Mouse (Mus musculus): Measurements from ENCODE around the gene Evi5.
A peak's percentile ranks its signal among the peaks of the same experiment; 100 is the strongest.

Gene Evi5

DNA sequence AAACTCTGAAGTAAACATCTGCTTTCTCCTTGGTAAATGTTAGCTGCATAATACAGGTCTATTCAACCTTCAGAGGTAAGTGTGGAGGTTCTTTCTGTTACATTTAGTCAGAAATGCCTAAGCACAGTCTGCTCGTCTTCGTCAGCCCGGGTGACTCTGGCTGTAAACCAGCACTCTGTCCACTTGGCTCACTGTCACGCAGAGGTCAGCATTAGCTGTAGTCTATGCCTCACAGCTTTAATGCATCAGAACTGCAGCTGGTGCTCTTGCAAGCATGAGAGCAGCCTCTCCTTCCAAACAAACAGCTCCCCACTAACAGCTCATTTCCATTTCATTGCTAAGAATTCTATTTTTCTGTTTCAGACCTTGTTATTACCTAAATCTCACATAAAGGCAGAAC, 67.4 kb downstream of the Evi5 start:
- no peak for DNase-seq (ENCODE audit: low spot score)

DNA sequence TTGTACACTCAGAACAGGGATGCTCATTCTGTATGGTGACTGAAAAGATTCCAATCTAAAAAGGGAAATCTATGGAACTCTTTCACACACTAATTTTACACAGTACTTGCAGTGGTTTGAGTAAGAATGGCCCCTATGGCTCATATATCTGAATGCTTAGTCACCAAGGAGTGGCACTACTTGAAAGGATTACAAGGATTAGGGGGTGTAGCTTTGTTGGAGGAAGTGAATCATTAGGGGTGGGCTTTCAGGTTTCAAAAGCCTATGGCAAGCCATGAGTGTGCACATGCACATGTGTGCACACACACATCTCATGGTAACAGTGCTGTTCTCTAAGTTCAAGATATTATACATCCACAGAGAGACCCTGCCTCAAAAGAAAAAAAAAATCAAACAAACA, 72.3 kb downstream of the Evi5 start:
- DNase-seq (ENCODE audit: low spot score): no peak

DNA sequence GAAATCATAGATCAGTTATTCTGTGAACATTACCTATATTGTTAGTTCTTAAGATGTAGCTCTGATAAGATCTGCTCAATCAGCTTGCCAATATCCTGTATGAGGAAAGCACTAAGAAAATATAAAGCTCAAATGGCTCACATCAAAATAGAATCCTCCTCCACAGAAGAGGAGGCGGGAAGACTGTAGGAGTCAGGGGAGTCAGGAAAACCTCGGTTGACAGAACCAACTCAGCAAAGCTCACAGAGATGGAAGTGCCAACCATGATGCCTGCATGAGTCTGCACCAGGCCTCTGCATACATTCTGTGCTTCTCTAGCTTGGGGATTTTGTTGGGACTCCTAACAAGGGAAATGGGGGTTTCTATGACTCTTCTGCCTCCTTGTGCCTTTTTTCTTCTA, 73.7 kb downstream of the Evi5 start:
- no peak for DNase-seq (ENCODE audit: low spot score)

DNA sequence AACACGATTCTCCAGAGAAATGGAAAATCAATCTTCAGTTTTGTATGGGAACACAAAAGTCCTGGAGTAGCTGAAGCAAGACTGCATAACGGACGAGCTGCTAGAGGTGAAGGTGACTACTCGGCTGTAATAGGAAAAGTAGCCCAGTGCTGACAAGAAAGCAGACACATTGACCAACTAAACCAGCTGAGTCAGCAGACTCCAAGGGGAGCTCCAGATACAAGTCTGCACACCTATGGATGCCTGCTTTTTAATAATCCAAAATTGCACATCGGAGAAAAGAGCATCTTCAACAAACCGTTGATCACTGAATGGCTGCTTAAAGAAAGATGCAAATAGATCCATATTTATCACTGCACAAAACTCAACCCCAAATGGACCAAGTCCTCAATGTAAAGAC, 76.6 kb downstream of the Evi5 start:
- no peak for DNase-seq (ENCODE audit: low spot score)

DNA sequence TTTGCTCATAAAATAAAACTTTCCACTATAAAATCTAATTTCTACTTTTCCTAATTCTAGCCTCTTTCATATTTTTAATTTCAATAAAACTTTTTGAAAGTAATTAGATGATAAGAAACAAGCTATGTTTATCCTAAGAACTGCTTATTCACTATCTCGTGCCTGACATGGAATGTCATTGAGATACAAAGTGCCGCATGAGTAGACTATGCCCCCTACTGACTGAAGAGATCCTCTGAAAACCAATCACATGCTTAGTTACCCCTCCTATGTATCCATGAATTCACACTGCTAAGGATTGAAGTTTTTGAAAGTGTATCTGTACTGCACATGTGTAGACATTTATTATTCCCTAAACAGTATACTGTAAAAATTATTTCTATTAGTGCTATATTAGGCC, 81.0 kb downstream of the Evi5 start:
- no peak for DNase-seq (ENCODE audit: low spot score)

DNA sequence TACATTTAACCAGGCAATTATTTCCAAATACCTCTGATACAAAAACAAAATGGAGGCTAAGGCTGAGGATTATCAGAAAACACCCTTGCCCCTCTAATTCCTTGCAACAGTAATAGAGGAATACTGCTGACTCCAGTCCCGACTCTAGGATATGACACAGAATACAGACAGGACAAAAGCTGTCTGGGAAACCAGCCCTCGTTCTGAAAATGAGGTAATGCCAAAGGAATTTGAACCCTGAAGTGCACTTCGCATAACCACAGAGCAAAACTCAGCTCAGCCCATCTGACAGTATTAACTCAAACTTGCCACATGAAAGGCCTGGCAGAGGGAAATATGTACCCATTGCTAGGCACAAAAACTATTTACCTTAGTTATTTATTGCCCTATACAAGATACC, 81.6 kb downstream of the Evi5 start:
- no peak for DNase-seq (ENCODE audit: low spot score)

DNA sequence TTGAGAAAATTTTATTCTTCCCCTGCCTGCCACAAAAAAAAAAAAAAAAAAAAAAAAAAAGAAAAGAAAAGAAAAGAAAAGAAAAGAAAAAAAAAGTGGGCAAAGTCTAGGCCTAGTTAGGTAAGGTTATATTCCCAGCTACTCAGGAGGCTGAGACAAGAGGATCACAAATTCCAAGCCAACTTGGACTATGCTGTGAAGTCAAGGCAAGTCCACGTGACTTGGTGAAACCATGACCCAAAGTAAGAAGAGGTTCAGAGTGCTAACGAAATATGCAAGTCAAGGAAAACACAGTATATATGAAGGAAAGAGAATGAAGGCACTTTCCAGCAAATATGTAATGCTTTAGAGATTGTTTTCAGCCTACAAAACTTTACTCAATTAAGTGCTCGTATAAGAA, 82.4 kb downstream of the Evi5 start:
- no peak for DNase-seq (ENCODE audit: low spot score)

DNA sequence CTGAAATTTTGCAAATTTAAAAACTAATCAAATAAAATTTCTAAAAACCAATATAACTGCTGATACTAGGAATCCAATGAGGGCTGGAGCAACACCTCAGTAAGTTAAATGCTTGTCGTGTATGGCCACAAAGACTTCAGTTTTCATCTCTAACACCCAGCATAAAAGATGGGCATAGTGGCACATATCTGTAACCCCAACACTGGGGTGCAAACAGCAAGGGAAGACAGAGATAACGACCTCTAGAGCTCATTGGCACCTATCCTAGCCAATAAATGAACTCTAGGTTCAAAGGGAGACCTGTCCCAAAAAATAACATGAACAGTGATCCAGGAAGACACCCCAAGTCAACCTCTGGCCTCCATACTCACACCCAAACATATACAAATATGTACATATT, 82.9 kb downstream of the Evi5 start:
- no peak for DNase-seq (ENCODE audit: low spot score)

DNA sequence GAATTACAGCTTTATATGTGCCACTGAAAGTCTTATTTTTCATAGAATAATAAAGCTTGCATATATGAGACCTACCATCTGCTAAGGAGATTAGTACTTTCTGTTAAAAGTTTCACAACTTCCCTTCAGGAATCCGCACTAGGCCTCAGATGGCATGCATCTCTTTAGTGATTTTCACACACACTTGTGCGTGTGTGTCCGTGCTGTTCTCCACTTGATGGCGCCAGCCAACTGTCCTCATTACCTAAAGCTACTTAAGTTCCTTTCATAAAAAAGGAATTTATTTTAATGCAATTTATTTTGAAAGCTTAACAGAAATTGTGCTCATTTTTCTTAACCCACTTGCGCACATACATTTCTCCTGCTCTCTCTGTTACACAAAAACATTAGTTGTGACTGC, 85.4 kb downstream of the Evi5 start:
- peak; percentile 46 for DNase-seq (ENCODE audit: low spot score)

DNA sequence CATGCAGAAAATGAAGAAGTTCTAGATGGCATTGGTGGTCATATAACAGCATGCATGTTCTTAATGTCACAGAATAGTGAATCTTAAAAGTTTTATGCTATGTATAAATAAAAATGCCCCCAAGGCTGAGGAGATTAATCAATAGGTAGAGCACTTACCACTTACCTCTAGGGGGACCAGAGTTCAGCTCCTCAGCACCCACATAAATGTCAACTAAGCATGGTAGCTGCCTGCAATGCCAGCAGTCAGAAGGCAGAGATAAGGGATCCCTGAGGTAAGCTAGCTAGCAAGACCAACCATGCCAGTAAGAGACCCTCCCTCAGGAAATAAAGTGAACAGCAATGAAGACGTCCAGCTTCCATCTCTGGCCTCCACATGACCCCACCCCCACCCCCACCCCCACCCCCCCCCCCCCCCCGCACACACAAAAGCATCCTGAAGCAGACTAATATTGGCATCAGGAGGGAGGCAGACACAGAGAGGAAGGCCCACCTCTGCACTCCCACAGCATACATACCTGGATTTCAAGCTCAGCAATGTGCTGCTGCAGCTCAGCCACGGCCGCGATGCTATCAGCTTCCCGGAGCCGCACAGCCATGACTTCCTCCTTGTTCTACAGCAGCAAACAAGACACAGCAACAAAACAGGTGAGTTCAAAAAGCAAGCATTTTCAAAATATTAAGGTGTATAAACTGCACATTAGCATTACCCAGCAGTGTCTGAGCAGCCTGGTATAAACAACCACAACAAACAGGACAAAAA, 87.0 kb downstream of the Evi5 start:
- no peak for DNase-seq (ENCODE audit: low spot score)

DNA sequence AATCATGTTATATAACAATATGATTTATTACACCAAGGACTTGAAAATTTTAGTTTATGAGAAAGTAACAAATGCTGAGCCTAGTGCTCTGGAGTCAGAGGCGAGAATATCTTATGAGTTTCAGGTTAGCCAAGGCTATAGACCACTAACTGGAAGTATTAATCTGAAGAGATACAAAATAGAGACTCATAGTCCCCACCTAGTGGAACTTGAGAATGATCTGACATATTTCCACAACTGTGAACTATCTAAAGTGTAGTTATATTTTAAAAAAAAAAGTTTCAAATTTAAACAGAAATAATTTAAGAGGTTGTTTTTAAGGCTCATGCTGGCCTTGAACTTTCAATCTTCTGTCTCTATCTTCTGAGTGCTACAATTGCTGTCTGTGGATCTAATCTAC, 92.5 kb downstream of the Evi5 start:
- no peak for DNase-seq (ENCODE audit: low spot score)

DNA sequence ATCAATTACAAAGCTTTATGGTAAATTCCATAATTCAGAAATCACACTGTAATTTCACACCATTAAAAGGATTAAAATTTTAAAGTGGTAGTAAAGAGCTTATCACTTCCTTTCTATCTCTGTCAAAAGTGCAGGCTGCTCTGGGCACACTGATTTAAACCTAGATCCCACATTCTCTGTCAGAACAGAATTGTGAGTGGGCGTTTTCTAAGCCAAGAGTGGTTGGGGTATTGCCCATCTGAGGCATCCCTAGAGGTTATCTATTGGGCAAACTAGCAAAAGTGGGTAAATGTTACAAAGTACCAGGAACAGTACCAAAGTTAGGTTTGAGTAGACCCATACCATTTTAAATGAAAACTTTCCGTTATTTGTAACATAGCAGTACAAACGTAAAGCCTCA, 96.1 kb downstream of the Evi5 start:
- no peak for DNase-seq (ENCODE audit: low spot score)

DNA sequence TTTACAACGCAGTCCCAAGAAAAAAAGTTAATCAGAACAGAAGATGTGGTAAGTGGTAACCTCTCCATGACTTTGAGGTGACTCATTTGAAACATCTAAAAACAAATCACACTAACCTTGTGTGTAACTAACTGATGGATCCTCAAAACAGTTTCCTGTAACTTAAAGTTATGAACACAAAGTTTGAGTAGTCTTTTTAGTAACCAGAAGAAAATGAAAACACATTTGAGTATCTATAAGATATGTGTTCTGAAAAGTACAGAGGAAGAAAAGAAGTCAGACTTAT, 97.4 kb downstream of the Evi5 start:
- DNase-seq (ENCODE audit: low spot score): no peak

DNA sequence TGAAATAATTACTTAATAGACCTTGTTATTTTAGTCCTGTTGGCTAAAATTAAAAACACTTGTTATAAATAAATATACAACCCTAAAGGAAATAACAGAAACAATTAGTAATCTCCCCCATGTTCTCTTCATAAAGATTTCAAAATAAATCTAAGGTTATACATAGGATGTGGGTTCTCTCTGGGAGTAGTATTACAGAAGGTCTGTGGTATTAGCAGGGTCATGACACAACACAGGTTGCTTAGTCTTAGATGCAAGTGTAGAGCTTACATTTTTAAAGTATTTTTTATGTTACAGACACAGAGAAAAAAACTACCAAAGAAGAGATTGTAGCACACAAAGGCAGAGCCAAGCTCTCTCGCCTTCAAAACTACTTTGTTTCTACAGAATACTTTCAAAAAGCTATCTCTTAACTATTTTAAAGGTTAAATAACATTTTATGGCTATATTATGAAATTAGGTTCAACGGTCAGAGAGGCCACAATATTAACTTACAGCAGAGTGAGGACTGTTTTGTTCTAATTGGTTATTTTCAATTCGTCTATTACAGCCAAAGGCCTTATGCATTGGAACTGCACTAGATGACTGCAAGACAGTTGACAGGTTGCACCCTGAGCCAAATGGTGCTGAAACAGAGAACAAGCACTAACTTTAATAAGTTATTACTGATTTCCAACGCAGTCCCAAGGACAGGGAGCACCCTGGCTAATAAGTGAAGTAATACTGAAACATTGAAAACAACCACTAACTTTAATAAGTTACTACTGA, 97.9 kb downstream of the Evi5 start:
- DNase-seq (ENCODE audit: low spot score): no peak

DNA sequence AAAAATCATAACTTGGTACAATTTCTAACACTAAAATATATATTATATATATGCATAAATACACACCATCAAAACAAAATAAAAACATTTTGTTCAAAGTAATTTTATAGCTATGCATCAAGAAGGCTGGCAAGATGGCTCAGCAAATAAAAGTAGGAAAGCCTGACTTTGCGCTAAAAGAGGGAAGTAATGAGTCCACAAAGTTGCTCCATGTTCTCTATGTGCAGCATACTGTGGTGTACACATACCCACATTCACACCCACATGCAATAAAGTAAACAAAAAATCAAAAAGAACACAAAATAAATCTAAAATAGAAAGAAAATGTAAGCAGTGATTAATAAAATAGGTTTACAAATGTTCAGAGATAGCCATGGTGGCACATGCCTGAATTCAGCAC, 99.0 kb downstream of the Evi5 start:
- DNase-seq (ENCODE audit: low spot score): no peak

DNA sequence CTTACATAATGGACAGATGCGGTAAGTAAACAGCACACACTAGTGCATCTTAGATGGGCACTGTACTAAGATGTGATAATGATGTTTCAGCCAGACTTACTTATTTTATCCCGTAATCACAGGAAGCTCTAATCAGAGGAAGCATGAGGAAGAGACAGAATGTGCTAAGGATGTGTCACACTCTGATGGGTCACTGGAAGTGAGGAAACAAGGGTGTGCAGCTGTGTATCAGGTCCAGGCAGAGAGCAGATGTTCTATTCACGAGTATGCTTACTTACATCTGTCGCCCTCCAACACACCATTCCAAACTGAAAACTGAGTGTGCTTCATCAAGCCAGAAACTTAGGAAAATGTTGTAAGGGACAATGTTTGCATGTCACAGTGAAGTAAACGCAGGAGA, 102.9 kb downstream of the Evi5 start:
- no peak for DNase-seq (ENCODE audit: low spot score)

DNA sequence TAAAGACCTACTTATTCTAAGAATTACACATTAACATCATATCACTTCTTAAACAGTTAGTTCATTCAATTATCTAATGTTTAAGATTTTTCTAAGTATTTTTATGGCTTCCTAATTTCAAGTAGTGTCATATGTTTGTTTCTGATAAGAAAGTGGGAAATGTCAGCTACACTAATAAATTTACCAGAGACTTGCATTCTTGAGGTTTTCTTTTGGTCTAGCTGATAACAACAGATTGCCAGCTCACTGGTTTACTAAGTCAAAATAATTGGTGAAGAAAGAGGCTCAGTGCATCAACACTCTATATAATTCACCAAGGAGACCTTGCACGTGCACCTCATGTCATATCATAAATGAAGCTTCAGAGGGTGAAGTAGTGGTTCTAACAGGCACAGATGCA, 106.7 kb downstream of the Evi5 start:
- no peak for DNase-seq (ENCODE audit: low spot score)

DNA sequence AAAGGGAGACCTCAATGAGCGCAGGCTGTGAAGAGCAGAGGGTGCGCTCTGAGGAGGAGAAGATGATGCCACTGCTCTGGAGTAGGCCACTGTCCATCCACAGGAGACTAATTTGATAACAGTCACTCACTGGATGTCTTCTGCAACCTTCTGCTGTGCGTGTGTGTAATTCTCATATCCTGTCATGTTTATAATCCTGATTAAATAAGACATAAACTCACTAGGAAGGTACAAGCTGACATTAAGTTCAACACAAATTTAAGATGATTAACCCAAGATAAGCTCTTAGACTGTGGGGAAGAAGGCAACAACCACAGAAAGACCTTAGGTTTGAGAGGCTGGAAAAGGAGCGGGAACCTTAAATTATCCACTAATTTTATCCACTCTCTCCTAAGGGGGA, 109.0 kb downstream of the Evi5 start:
- DNase-seq (ENCODE audit: low spot score): no peak

DNA sequence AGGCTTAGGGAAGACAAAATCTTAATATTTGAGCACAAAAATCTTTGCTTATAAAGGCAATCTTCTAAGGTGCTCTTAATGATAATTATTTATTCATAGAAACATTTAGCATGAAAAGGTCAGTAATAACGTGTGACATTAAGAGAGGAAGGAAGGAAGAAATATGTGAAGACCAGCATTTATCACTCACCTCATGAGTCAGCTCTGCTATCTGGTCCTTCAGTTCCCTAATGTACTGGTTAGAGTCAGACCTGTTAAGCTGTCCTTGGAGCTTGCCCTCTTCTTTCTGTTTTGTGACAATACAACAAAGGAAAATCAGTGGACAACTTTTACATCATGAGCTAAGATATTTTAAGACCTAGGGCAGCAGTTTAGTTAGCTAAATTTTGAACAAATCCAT, 110.4 kb downstream of the Evi5 start:
- no peak for DNase-seq (ENCODE audit: low spot score)

DNA sequence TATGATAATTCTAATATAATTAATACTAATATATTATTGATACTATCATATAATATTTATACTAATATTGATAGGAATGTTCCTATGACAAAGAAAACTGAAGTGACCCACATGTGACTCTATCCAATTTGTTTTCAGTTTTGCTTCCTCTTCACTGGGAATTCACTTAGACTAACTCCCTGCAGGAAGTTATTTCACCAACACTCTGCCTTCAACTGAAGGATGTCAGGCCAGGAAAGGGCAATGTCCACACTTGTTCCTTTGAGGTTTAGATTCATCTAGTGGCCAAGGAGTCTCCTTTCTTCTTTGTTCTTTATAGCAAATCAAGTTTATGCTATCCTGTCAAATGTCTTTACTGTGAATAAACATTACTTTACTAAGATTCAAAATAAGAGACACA, 111.2 kb downstream of the Evi5 start:
- DNase-seq (ENCODE audit: low spot score): no peak

DNA sequence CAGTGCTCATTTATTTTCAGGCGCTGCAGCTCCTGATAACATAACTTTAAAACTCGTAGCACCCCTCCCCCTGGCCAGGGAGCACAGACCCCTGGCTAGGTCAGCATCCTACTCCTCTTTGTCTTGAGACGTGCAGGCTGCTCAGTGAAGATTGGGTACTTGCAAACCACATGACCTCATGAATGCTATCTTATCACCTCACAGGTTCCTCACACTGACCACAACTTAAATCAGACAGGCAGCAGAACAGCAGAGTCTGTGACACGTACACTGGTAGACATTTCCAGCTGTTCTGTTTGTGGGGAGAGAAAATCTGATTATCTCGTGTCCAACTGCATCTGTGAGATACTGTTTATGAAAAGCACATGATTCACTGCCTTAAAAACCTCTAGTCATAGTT, 115.8 kb downstream of the Evi5 start:
- DNase-seq (ENCODE audit: low spot score): no peak

DNA sequence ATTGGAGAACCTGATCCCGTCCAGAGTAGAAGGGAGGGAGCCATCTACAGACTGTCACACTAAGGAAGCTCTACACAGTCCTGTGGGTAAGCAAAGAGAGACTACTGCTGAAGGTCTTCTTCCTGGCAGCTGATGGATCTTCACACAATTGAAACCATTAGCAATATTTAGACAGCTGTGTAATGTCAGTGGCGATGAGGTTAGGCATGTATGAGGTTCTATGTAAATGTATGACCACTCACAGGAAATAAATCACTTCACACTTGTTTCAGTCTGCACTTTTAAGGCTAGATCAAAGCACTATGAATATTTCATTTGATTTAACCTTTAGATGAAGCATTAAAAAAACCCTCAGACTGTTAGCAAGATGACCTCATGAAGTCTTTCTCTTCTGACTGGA, 118.8 kb downstream of the Evi5 start:
- DNase-seq (ENCODE audit: low spot score): no peak

DNA sequence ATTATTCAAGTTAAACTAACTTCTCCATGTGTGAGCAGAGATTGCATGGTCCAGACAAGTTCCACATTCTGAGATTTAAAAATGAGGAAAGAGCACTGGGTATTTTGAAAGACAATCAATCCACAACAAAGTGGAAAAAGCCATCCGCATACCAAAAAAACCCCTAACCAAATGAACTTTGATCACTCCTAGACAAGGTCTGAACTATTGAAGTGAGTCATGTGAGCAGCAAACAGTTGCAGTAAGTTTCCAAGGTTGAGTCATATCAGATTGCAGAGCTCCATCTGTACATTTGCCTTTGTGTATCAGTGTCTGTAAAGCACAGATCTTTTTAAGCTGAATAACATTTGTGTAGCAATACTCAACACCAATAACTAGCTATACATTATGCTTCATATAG, 120.2 kb downstream of the Evi5 start:
- no peak for DNase-seq (ENCODE audit: low spot score)

DNA sequence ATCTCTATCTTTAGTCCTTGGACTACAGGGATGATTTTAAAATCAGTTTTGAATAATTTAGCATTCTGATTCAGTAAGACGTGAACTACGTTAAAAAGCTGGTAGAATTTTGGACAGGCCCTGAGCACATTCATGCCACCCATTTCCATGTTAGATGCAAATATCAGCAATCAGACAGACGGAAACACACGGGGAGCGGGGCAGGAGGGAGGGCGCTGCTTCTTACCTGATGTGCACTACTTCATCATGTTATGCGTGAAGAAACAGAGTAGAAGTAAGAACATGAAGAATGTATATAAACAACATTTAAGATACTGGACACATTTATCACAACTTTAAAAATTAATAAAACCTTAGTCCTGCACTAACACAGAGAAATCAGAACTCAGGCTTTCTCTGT, 121.3 kb downstream of the Evi5 start:
- DNase-seq (ENCODE audit: low spot score): no peak
